Mouse (Mus musculus): ENCODE data around the gene 4930404H24Rik. TPM values are rescaled to one million over a fixed set of nuclear protein-coding genes. Genes with fewer than 3 reads are reported as not detected.

The 4930404H24Rik gene
- polyA plus RNA-seq, 1 experiment from 2014 or later, result not detected

GRCm38 (mm10) chr2:153446476-153446875 lies 46.1 kb upstream of the 4930404H24Rik start:
- no peak for TF ChIP-seq CTCF (IDR thresholded peaks at IDR 0.05; ENCODE audit: low read depth)
- Histone ChIP-seq H3K4me3 (replicated peaks; ENCODE audit: low read depth, low read length) (no peak overlapping the region), H3K36me3 (ENCODE audit: insufficient read depth, low read length) (no peaks in the 10 kb centered on the region), H3K27me3 (ENCODE audit: insufficient read depth, low read length) (no peaks in the 10 kb centered on the region), H3K9me3 (replicated peaks; ENCODE audit: low read length) (no peaks in the 10 kb centered on the region), H3K9ac (ENCODE audit: low read depth, low read length) (no peak overlapping the region), H3K4me1 (replicated peaks; ENCODE audit: insufficient read depth, low read length) (peaks cover 11% of the 10 kb centered on the region), H3K4me2 (ENCODE audit: low read length) (no peak overlapping the region; the same call in 1 of the 2 replicates), H3K27ac (no peak overlapping the region)
- DNase-seq (ENCODE audit: low spot score) (no peak), ATAC-seq (replicated peaks; ENCODE audit: low FRiP score, low read depth) (no peak)
- 12% methylated on average over 4 of the region's 4 CpGs for WGBS

GRCm38 (mm10) chr2:153447719-153448118 lies 44.9 kb upstream of the 4930404H24Rik start:
- H3K4me2 ChIP-seq (ENCODE audit: low read length), result no peak overlapping the region
- no peaks in the 10 kb centered on the region for H3K27me3 ChIP-seq (ENCODE audit: insufficient read depth, low read length)
- TF ChIP-seq CTCF (IDR thresholded peaks at IDR 0.05; ENCODE audit: low read depth), result no peak
- WGBS, result 80% methylated on average over 3 of the region's 3 CpGs
- H3K27ac ChIP-seq, result no peak overlapping the region
- H3K36me3 ChIP-seq (ENCODE audit: insufficient read depth, low read length), result no peaks in the 10 kb centered on the region
- H3K9me3 ChIP-seq (replicated peaks; ENCODE audit: low read length), result no peaks in the 10 kb centered on the region
- no peak overlapping the region for H3K9ac ChIP-seq (ENCODE audit: low read depth, low read length)
- DNase-seq (ENCODE audit: low spot score) (no peak), ATAC-seq (replicated peaks; ENCODE audit: low FRiP score, low read depth) (no peak)
- H3K4me1 ChIP-seq (replicated peaks; ENCODE audit: insufficient read depth, low read length), result no peaks in the 10 kb centered on the region; the same call in 1 of the 2 replicates
- H3K4me3 ChIP-seq (replicated peaks; ENCODE audit: low read depth, low read length), result no peak overlapping the region

GRCm38 (mm10) chr2:153448519-153448918 lies 44.1 kb upstream of the 4930404H24Rik start:
- no peaks in the 10 kb centered on the region for H3K4me1 ChIP-seq (replicated peaks; ENCODE audit: insufficient read depth, low read length)
- no peak overlapping the region for H3K9ac ChIP-seq (ENCODE audit: low read depth, low read length)
- TF ChIP-seq CTCF (IDR thresholded peaks at IDR 0.05; ENCODE audit: low read depth), result no peak
- no peaks in the 10 kb centered on the region for H3K9me3 ChIP-seq (replicated peaks; ENCODE audit: low read length)
- H3K4me3 ChIP-seq (replicated peaks; ENCODE audit: low read depth, low read length), result no peak overlapping the region
- H3K36me3 ChIP-seq (ENCODE audit: insufficient read depth, low read length), result no peaks in the 10 kb centered on the region
- WGBS, result 77% methylated on average over 6 of the region's 6 CpGs
- H3K4me2 ChIP-seq (ENCODE audit: low read length), result no peak overlapping the region
- H3K27me3 ChIP-seq (ENCODE audit: insufficient read depth, low read length), result no peaks in the 10 kb centered on the region
- DNase-seq (ENCODE audit: low spot score), result no peak
- no peak overlapping the region for H3K27ac ChIP-seq
- no peak for ATAC-seq (replicated peaks; ENCODE audit: low FRiP score, low read depth)

GRCm38 (mm10) chr2:153453961-153454759 lies 38.4 kb upstream of the 4930404H24Rik start:
- ATAC-seq (replicated peaks; ENCODE audit: low FRiP score, low read depth) (no peak), DNase-seq (ENCODE audit: low spot score) (no peak)
- 64% methylated on average over 12 of the region's 12 CpGs for WGBS
- no peak for TF ChIP-seq CTCF (IDR thresholded peaks at IDR 0.05; ENCODE audit: low read depth)
- no peaks in the 10 kb centered on the region for H3K9me3 ChIP-seq (replicated peaks; ENCODE audit: low read length)
- no peak overlapping the region for H3K9ac ChIP-seq (ENCODE audit: low read depth, low read length)
- H3K4me3 ChIP-seq (replicated peaks; ENCODE audit: low read depth, low read length), result no peak overlapping the region
- no peak overlapping the region for H3K27ac ChIP-seq
- H3K27me3 ChIP-seq (ENCODE audit: insufficient read depth, low read length), result no peaks in the 10 kb centered on the region
- H3K36me3 ChIP-seq (ENCODE audit: insufficient read depth, low read length), result no peaks in the 10 kb centered on the region
- H3K4me1 ChIP-seq (replicated peaks; ENCODE audit: insufficient read depth, low read length), result peaks cover 8% of the 10 kb centered on the region
- H3K4me2 ChIP-seq (ENCODE audit: low read length), result no peak overlapping the region

GRCm38 (mm10) chr2:153454841-153455506 lies 37.6 kb upstream of the 4930404H24Rik start:
- Histone ChIP-seq H3K4me1 (replicated peaks; ENCODE audit: insufficient read depth, low read length) (peaks cover 8% of the 10 kb centered on the region), H3K4me2 (ENCODE audit: low read length) (no peak overlapping the region), H3K9ac (ENCODE audit: low read depth, low read length) (no peak overlapping the region), H3K4me3 (replicated peaks; ENCODE audit: low read depth, low read length) (no peak overlapping the region), H3K9me3 (replicated peaks; ENCODE audit: low read length) (no peaks in the 10 kb centered on the region), H3K27me3 (ENCODE audit: insufficient read depth, low read length) (no peaks in the 10 kb centered on the region), H3K36me3 (ENCODE audit: insufficient read depth, low read length) (no peaks in the 10 kb centered on the region), H3K27ac (no peak overlapping the region)
- ATAC-seq (replicated peaks; ENCODE audit: low FRiP score, low read depth), result no peak
- TF ChIP-seq CTCF (IDR thresholded peaks at IDR 0.05; ENCODE audit: low read depth), result no peak
- WGBS, result 71% methylated on average over 9 of the region's 9 CpGs
- DNase-seq (ENCODE audit: low spot score), result no peak

- DNase-seq (ENCODE audit: low spot score), result no peak
- Histone ChIP-seq H3K36me3 (ENCODE audit: insufficient read depth, low read length) (no peaks in the 10 kb centered on the region), H3K9me3 (replicated peaks; ENCODE audit: low read length) (no peaks in the 10 kb centered on the region), H3K9ac (ENCODE audit: low read depth, low read length) (no peak overlapping the region), H3K27me3 (ENCODE audit: insufficient read depth, low read length) (no peaks in the 10 kb centered on the region), H3K27ac (peak overlapping the region; percentile 74; the same call in 1 of the 2 replicates), H3K4me1 (replicated peaks; ENCODE audit: insufficient read depth, low read length) (peaks cover 8% of the 10 kb centered on the region), H3K4me3 (replicated peaks; ENCODE audit: low read depth, low read length) (no peak overlapping the region), H3K4me2 (ENCODE audit: low read length) (no peak overlapping the region)
- WGBS, result 32% methylated on average over 4 of the region's 4 CpGs
- ATAC-seq (replicated peaks; ENCODE audit: low FRiP score, low read depth), result no peak
- TF ChIP-seq CTCF (IDR thresholded peaks at IDR 0.05; ENCODE audit: low read depth), result no peak
Observed at GRCm38 (mm10) chr2:153457467-153457866, 35.1 kb upstream of the 4930404H24Rik start.
